Mouse (Mus musculus) hindbrain, embryonic 10.5 days (tissue): ENCODE measurements around the gene Atp1a4. TPM values are rescaled to one million over a fixed set of nuclear protein-coding genes. Genes with fewer than 3 reads are reported as not detected.

ENCODE experiments used
- polyA plus RNA-seq: library from polyadenylated mRNA; unstranded; fragments of >200 nt; fragmentation: Nextera tagmentation; extraction: Ambion mirVana; gene quantifications from 2 replicates; pipeline ENCODE4 v1.2.1, GENCODE M21; 2016

The Atp1a4 gene
- polyA plus RNA-seq, 1 experiment from 2014 or later, result not detected

Other genes starting within 250 kb of the Atp1a4 start
- gene Vangl2, start 230.0 kb downstream of the Atp1a4 start, polyA plus RNA-seq, result 46.0 and 72.6 TPM in 2 replicates
- 9.9 and 16.3 TPM in 2 replicates for gene Nhlh1, start 200.8 kb downstream of the Atp1a4 start, polyA plus RNA-seq
- gene Copa, start 175.9 kb downstream of the Atp1a4 start, polyA plus RNA-seq, result 173 and 187 TPM in 2 replicates
- gene Ncstn, start 175.6 kb downstream of the Atp1a4 start, polyA plus RNA-seq, result 112 and 127 TPM in 2 replicates
- gene Pex19, start 131.7 kb downstream of the Atp1a4 start, polyA plus RNA-seq, result 183 and 210 TPM in 2 replicates
- 120 and 125 TPM in 2 replicates for gene Dcaf8, start 110.3 kb downstream of the Atp1a4 start, polyA plus RNA-seq
- 295 and 370 TPM in 2 replicates for gene Pea15a, start 51.6 kb downstream of the Atp1a4 start, polyA plus RNA-seq
- 1.3 and 2.0 TPM in 2 replicates for gene Casq1, start 38.5 kb downstream of the Atp1a4 start, polyA plus RNA-seq
- gene Igsf8, start 3.2 kb upstream of the Atp1a4 start, polyA plus RNA-seq, result 63.5 and 142 TPM in 2 replicates
- 2.1 and 2.3 TPM in 2 replicates for gene Atp1a2, start 39.6 kb upstream of the Atp1a4 start, polyA plus RNA-seq
- gene Kcnj9, start 70.9 kb upstream of the Atp1a4 start, polyA plus RNA-seq, result 0.11 and 0.71 TPM in 2 replicates
- 0.31 and 0.77 TPM in 2 replicates for gene Kcnj10, start 82.8 kb upstream of the Atp1a4 start, polyA plus RNA-seq
- gene Pigm, start 118.1 kb upstream of the Atp1a4 start, polyA plus RNA-seq, result 8.7 and 10.5 TPM in 2 replicates
- gene Slamf9, start 216.9 kb upstream of the Atp1a4 start, polyA plus RNA-seq, result 0.16 TPM in 1 of 2 replicates, not detected in the other
- gene Igsf9, start 223.4 kb upstream of the Atp1a4 start, polyA plus RNA-seq, result 74.1 and 76.0 TPM in 2 replicates
- gene Tagln2, start 241.6 kb upstream of the Atp1a4 start, polyA plus RNA-seq, result 73.3 and 80.4 TPM in 2 replicates